ENCODE assay signal across 8 mouse cellular contexts in the genomic region with DNA sequence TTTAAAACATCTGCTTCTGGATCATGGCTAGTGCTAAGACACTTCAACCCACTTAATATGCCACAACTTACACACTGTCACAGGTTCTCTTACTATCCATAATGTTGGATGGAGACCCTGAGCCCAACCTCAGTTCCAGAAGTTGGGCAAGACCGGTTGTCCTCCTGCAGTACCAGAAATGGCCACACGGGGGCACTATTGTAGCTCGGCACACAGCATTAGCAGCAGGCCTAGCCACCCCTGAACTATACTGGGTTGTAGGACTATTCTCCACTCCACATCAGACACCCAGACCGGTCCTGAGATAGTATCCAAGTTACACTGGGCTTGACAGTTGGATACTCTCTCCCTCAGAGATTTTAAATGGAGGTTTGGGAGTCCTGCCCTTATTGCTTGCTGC. TPM values are rescaled to one million over a fixed set of nuclear protein-coding genes. Genes with fewer than 3 reads are reported as not detected.
DNase-seq lines count a peak whose midpoint lies in the region; ATAC-seq and TF ChIP-seq lines count a peak whose summit lies in the region.

No protein-coding gene starts in this region.

- no peak overlapping the region for H3ac ChIP-seq in C2C12 (ENCODE audit: control insufficient read depth, insufficient read length, low read depth)

- no peaks in the 10 kb centered on the region for H3K79me3 ChIP-seq in C2C12 (ENCODE audit: low read depth)

- no peak overlapping the region for H3K9ac ChIP-seq in heart, embryonic 11.5 days (ENCODE audit: low read depth, low read length)
- no peak overlapping the region for H3K9ac ChIP-seq in kidney, embryonic 16.5 days (replicated peaks; ENCODE audit: low read length)

- no peaks in the 10 kb centered on the region for H3K9me3 ChIP-seq in heart, embryonic 11.5 days (replicated peaks; ENCODE audit: control insufficient read depth, low read length)
- H3K9me3 ChIP-seq in kidney, embryonic 16.5 days (ENCODE audit: low read length): no peaks in the 10 kb centered on the region

- H3K79me2 ChIP-seq in C2C12 (ENCODE audit: control insufficient read depth, insufficient read depth): no peaks in the 10 kb centered on the region

- ATAC-seq in erythroblast, adult 5-6 weeks (replicated peaks; ENCODE audit: low FRiP score, poor library complexity, severe bottlenecking): peak; percentile 65
- ATAC-seq in heart, embryonic 11.5 days (replicated peaks; ENCODE audit: insufficient number of reproducible peaks, low FRiP score, low TSS enrichment): 0 out of 2 replicates have a peak, but pooled peaks have one; percentile 38
- ATAC-seq in kidney, embryonic 16.5 days (ENCODE audit: low FRiP score, low TSS enrichment): peak; percentile 70

- H3K4me2 ChIP-seq in heart, embryonic 11.5 days: no peak overlapping the region
- H3K4me2 ChIP-seq in kidney, embryonic 16.5 days (replicated peaks; ENCODE audit: low read depth, low read length): no peak overlapping the region

- no peaks in the 10 kb centered on the region for H3K36me3 ChIP-seq in C2C12 (ENCODE audit: control insufficient read depth, insufficient read depth)
- no peaks in the 10 kb centered on the region for H3K36me3 ChIP-seq in heart, embryonic 11.5 days (ENCODE audit: control insufficient read depth, insufficient read depth, low read length)
- H3K36me3 ChIP-seq in kidney, embryonic 16.5 days (ENCODE audit: insufficient read depth, low read length): no peaks in the 10 kb centered on the region

- no peaks in the 10 kb centered on the region for H3K27me3 ChIP-seq in C2C12 (ENCODE audit: control insufficient read depth, insufficient read depth, insufficient read length)
- H3K27me3 ChIP-seq in heart, embryonic 11.5 days (ENCODE audit: control insufficient read depth, insufficient read depth, low read length): peaks cover 38% of the 10 kb centered on the region
- peaks cover 4% of the 10 kb centered on the region; the same call in 1 of the 2 replicates for H3K27me3 ChIP-seq in kidney, embryonic 16.5 days (ENCODE audit: insufficient read depth, low read length)

- no peak overlapping the region for H3K27ac ChIP-seq in heart, embryonic 11.5 days (ENCODE audit: low read depth, low read length)
- H3K27ac ChIP-seq in kidney, embryonic 16.5 days (ENCODE audit: low read length): no peak overlapping the region

- WGBS in heart, embryonic 11.5 days (ENCODE audit: insufficient replicate concordance): 1% methylated on average over 4 of the region's 4 CpGs
- WGBS in kidney, embryonic 16.5 days: 0% methylated on average over 4 of the region's 4 CpGs

- peaks cover 6% of the 10 kb centered on the region for H3K4me1 ChIP-seq in heart, embryonic 11.5 days (ENCODE audit: control insufficient read depth, insufficient read depth, low read length)
- peaks cover 23% of the 10 kb centered on the region for H3K4me1 ChIP-seq in kidney, embryonic 16.5 days (ENCODE audit: insufficient read depth, low read length)

- H3K4me3 ChIP-seq in C2C12 (ENCODE audit: insufficient read depth, poor library complexity, severe bottlenecking): no peak overlapping the region
- H3K4me3 ChIP-seq in heart, embryonic 11.5 days (ENCODE audit: low read depth, low read length): no peak overlapping the region
- H3K4me3 ChIP-seq in kidney, embryonic 16.5 days (ENCODE audit: low read length): no peak overlapping the region

- peak; percentile 86 for TF ChIP-seq CTCF in C2C12 (IDR thresholded peaks at IDR 0.05; ENCODE audit: control insufficient read depth, insufficient read depth, insufficient read length)

- peak; percentile 89 for DNase-seq in brain, adult 2 months (ENCODE audit: low read depth, low spot score)
- DNase-seq in liver: peak; percentile 84
- peak; percentile 76 for DNase-seq in naive thymus-derived CD4-positive, alpha-beta T cell, adult 2 months (ENCODE audit: low read depth)
- peak; percentile 62 to 89 for DNase-seq in spleen, postnatal 4 days (ENCODE audit: low spot score in 2 of 2)

TF ChIP-seq in C2C12, 6 proteins besides CTCF, POLR2A, EP300 and RAD21:
- TF ChIP-seq USF1 (IDR thresholded peaks at IDR 0.05; ENCODE audit: low read depth) (no peak), CEBPB (IDR thresholded peaks at IDR 0.05; ENCODE audit: low read depth) (peak; percentile 66)

RNA-seq across cellular contexts. Expression of a gene that starts 5.9 kb away (rescaled TPM):
- polyA plus RNA-seq in C2C12 (2012; fragmentation: generic; extraction: Trizol): 0.01 TPM
- total RNA-seq in erythroblast, adult 5-6 weeks (2015; ENCODE audit: low replicate concordance): not detected in 2 replicates
- total RNA-seq in erythroblast, adult 5-6 weeks (2017; ENCODE audit: low replicate concordance): not detected in 2 replicates
- polyA plus RNA-seq in heart, embryonic 11.5 days (2014; fragmentation: Nextera tagmentation; extraction: Ambion mirVana): 0.10 and 0.24 TPM in 2 replicates
- 0.22 and 0.34 TPM in 2 replicates for polyA plus RNA-seq in kidney, embryonic 16.5 days (2015; fragmentation: Nextera tagmentation; extraction: Ambion mirVana)

RNA-seq across cellular contexts. Expression of a gene that starts 13.7 kb away (rescaled TPM):
- polyA plus RNA-seq in C2C12 (2012; fragmentation: generic; extraction: Trizol): 0.09 TPM
- not detected in 2 replicates for total RNA-seq in erythroblast, adult 5-6 weeks (2015; ENCODE audit: low replicate concordance)
- not detected in 2 replicates for total RNA-seq in erythroblast, adult 5-6 weeks (2017; ENCODE audit: low replicate concordance)
- polyA plus RNA-seq in heart, embryonic 11.5 days (2014; fragmentation: Nextera tagmentation; extraction: Ambion mirVana): 0.11 TPM in 1 of 2 replicates, not detected in the other
- polyA plus RNA-seq in kidney, embryonic 16.5 days (2015; fragmentation: Nextera tagmentation; extraction: Ambion mirVana): 2.2 and 2.3 TPM in 2 replicates

RNA-seq across cellular contexts. Expression of a gene that starts 39.4 kb away (rescaled TPM):
- not detected for polyA plus RNA-seq in C2C12 (2012; fragmentation: generic; extraction: Trizol)
- total RNA-seq in erythroblast, adult 5-6 weeks (2015; ENCODE audit: low replicate concordance): not detected in 2 replicates
- total RNA-seq in erythroblast, adult 5-6 weeks (2017; ENCODE audit: low replicate concordance): not detected in 2 replicates
- 0.61 TPM in 1 of 2 replicates, not detected in the other for polyA plus RNA-seq in heart, embryonic 11.5 days (2014; fragmentation: Nextera tagmentation; extraction: Ambion mirVana)
- 0.32 TPM in 1 of 2 replicates, not detected in the other for polyA plus RNA-seq in kidney, embryonic 16.5 days (2015; fragmentation: Nextera tagmentation; extraction: Ambion mirVana)
